Mouse (Mus musculus) CD4-positive, CD25-positive, alpha-beta regulatory T cell, adult 4 months (primary cell): ENCODE measurements around the gene Pqlc2. TPM values are rescaled to one million over a fixed set of nuclear protein-coding genes. Genes with fewer than 3 reads are reported as not detected.

Source experiments
- ATAC-seq: one replicate; pipeline ENCODE4 v1.8.0; 2017
- polyA plus RNA-seq, 2 experiments: library from polyadenylated mRNA; unstranded; fragments of 100-300 nt; shearing (Covaris generic); gene quantifications; one replicate each; pipeline ENCODE4 v1.2.1; 2017

Gene Pqlc2
- polyA plus RNA-seq, 2 experiments from 2014 or later = 10.4 to 10.8 TPM

GRCm38 (mm10) chr4:139265783-139266499 lies 44.6 kb downstream of the Pqlc2 start:
- no peak for ATAC-seq

DNA sequence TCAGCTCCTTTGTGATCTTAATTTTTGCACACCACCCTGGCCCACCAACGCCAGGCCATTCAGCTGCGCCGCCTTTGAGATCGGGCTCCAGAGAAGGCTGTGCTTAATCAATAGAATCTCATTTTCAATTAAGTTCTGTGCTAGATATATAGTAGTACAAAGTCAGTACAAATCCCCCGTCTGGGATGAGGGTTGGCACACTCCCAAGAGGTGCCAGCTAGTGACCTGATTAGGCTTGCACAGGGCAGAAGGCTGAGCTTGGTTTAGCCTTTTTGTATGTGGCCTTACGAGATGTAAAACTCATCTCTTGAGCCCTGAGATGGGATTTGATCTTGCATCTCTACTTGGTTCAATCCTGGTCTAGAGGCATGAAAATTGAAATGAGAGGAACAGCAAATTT lies 47.5 kb downstream of the Pqlc2 start:
- ATAC-seq = no peak

GRCm38 (mm10) chr4:139259302-139259871 lies 51.1 kb downstream of the Pqlc2 start:
- ATAC-seq = no peak

DNA sequence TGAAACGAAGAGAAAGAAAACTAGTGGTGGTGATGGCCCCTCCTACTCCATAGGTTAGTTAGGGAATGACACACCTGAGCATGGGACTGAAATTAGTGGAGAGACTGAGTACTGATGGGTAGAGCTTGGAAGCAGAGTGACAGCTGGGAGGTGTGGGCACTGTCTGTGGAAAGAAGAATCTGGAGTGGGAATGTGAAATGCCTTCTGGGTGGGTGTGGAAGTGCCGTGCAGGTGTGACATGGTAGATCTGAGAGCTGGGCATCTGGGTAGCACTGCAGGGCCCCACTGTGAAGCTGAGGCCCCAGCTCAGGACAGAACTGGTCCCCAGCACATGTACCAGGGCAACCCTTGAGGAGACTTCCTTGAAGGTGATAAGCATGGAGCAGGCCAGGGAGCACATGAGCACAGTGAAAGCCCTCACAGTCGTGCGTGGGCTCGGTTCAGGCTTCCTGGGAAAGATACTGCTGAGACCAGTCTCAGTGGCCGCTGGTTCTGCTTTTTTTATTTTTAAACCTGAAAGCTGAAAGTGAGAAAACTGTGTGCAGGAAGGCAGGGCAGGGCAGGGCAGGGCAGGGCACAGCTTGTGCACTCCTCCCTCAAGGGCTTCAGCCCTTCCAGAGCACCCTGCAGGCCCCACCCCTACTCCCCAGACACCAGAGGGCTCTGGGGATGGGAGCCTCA lies 51.7 kb downstream of the Pqlc2 start:
- no peak for ATAC-seq

DNA sequence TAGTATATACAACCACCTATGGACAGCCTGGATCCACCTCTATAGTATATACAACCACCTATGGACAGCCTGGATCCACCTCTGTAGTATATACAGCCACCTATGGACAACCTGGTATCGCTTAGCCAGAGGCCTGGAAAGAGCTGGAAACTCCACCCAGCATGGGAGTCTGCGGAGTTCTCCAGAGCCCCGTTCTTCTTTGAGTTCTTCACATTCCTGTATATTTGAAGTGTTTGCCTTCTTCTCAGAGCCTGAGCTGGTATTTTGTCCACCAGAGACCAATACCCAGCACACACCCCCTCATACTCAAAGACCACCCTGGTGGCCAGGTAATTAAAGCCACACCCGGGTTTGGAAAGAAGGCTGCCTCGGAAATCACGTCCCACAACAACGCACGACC lies 53.8 kb downstream of the Pqlc2 start:
- ATAC-seq = no peak

DNA sequence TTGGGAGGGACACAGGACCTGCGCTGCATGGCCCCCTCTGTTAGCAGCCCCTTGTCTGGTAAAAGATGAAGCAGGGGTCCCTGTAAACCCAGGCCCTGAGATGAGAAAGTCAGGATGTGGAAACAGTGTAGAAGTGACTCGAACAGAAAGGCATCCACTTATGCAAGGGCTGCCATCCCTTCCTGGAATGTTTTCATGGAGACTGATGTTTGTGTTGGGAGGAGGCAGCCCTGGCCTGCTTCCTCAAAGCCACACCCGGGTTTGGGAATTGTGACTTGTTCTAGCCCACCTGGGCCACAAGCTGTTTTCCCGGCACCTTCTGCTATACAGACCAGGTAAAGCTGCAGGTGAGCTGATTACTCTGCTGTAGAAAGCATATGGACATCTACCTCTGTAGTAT lies 54.4 kb downstream of the Pqlc2 start:
- ATAC-seq = no peak

DNA sequence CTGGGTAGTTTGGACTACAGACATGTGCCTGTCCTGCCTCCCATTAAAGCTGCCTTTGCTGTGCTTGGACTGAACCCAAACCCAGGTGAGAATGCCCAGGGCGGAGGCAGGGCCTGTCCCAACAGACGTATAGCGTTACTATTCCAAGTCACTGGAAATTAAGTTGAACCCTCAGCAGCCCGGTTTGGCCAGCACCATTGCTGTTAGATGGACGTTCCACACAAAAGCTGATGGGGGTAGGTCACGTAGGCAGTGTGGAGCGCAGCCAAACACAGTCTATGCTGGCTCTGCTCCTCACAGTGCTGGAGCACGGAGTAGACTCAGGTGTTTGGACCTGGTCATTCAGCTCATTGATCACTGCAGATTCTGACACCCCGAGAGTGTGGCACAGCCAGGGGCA lies 57.3 kb downstream of the Pqlc2 start:
- no peak for ATAC-seq

GRCm38 (mm10) chr4:139252051-139252760 lies 58.3 kb downstream of the Pqlc2 start:
- ATAC-seq = peak; percentile 80

DNA sequence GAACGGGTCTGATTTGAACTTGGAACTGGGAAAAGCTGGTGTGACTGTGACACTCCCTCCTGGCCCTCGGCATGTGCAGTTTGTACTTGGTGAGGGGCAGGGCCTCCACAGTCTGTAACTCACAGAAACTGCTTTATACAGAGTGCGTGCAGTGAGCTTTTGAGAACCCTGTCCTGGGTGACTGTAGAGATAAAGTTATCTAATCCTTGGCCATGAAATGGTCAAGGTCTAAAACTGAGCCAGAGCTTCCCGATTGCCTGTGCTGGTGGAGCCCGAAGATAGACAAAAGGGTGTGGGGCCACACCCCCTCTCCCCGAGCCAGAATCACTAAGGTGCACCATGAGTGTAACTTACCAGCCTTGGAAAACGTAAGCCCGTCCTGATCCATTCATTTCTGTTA lies 59.6 kb downstream of the Pqlc2 start:
- ATAC-seq = no peak

GRCm38 (mm10) chr4:139250043-139250442 lies 60.5 kb downstream of the Pqlc2 start:
- ATAC-seq = no peak

GRCm38 (mm10) chr4:139248736-139249135 lies 61.8 kb downstream of the Pqlc2 start:
- ATAC-seq = no peak

DNA sequence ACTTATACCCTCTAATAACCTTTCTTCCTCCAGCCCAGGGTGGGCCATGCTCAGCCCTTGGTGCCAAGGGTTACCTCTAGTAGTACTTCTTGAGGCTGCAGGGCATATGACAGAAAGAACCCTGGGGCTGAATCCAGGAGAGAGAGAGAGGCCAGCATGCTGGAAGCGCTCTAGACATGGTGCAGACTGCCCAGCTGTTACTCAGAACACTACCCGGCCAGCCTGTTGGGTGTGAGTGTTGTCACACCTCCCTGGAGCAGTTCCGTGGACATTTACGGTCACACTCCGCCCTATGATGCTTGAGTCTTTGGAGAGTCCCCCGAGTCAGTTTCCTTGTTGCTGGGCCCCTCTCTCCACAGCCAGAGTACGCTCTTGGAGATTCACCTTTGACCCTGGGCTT lies 62.5 kb downstream of the Pqlc2 start:
- no peak for ATAC-seq

GRCm38 (mm10) chr4:139246130-139246877 lies 64.2 kb downstream of the Pqlc2 start:
- ATAC-seq = no peak

DNA sequence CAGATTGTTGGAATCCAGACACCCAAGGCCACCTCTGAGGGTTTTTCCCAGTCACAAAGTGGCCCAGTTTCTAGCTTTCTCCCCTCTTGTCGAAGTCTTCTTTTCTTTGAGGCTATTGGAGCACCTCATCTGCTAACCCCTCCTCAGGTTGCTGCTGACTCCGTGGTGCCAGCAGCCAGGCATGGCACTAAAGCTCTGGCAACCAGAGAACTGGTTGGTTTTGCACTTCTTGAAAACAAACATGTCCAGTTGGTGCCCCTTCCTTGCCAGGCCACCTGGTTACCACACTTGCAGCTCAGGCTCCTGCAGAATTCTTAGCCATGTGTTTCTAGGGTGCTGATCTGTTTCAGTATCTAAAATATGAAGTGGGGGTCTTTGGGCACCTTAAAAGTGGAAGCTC lies 65.0 kb downstream of the Pqlc2 start:
- ATAC-seq = no peak

DNA sequence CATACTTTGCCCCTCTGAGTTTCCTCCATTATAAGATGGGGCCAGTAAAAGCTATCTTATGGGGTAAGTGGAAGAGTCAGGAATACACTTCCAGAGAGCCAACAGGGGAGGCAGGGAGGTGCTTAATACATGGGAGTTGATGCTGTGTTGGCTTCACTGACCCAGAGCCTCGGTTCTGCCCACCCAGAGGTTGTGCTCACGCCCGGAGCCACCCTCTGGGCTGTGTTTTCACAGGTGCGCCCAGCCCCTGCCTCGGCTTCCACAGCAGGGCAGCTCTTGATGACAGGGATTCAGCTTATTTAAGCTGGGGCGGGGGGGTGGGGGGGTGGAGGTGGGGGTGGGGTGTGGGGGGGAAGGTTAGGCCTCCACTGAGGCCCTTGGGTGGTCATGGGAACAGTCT lies 65.7 kb downstream of the Pqlc2 start:
- no peak for ATAC-seq

- ATAC-seq = no peak
Observed at GRCm38 (mm10) chr4:139244176-139244575, 66.3 kb downstream of the Pqlc2 start.

Other genes with a start within 250 kb of the Pqlc2 start
- gene Htr6, start 235.1 kb downstream of the Pqlc2 start, polyA plus RNA-seq = not detected
- gene Nbl1, start 217.7 kb downstream of the Pqlc2 start, polyA plus RNA-seq = under 1 TPM; 0.46 to 0.78 TPM
- gene Minos1, start 179.6 kb downstream of the Pqlc2 start, polyA plus RNA-seq = 100 to 1,000 TPM; 277 to 314 TPM
- gene Capzb, start 117.8 kb downstream of the Pqlc2 start, polyA plus RNA-seq = 100 to 1,000 TPM; 479 to 616 TPM
- gene Akr7a5, start within 50 bp of the Pqlc2 start, polyA plus RNA-seq = 1 to 10 TPM; 9.1 TPM
- gene Mrto4, start 41.9 kb upstream of the Pqlc2 start, polyA plus RNA-seq = 10 to 100 TPM; 49.4 to 61.5 TPM
- gene Emc1, start 41.9 kb upstream of the Pqlc2 start, polyA plus RNA-seq = 10 to 100 TPM; 25.0 to 39.0 TPM
- gene Ubr4, start 41.9 kb upstream of the Pqlc2 start, polyA plus RNA-seq = 10 to 100 TPM; 53.5 to 64.8 TPM
- gene Iffo2, start 219.8 kb upstream of the Pqlc2 start, polyA plus RNA-seq = 1 to 10 TPM; 3.0 to 3.8 TPM